Mouse (Mus musculus) heart, embryonic 14.5 days (tissue): ENCODE results near the gene Slc30a4. TPM values are rescaled to one million over a fixed set of nuclear protein-coding genes. Genes with fewer than 3 reads are reported as not detected.

Experiments used
- ATAC-seq: fragments of 200-750 bp; cut with Nextera tagmentation; 2 replicates; pipeline ENCODE4 v1.8.0; 2017; ENCODE audit warnings: low read depth, moderate TSS enrichment; ENCODE audit not compliant: insufficient number of reproducible peaks, insufficient read depth, low FRiP score
- H3K27ac ChIP-seq, 2 experiments: fragments of 200-500 bp in 1 of 2; fragments of 300-500 bp in 1 of 2; sonication (generic) in 1 of 2; replicated peaks in 1 of 2; 2 replicates each; pipeline ENCODE4 v1.5.1; 2012 to 2014; ENCODE audit warnings: low read depth in 2 of 2, low read length in 2 of 2, control low read depth in 1 of 2, mild to moderate bottlenecking in 1 of 2, mixed read lengths in 1 of 2; ENCODE audit not compliant: control insufficient read depth in 1 of 2, insufficient read depth in 1 of 2
- H3K27me3 ChIP-seq: fragments of 300-500 bp; sonication (generic); 2 replicates; pipeline ENCODE4 v1.6.1; 2014; ENCODE audit warnings: mild to moderate bottlenecking, low read length, control low read depth; ENCODE audit not compliant: control insufficient read depth, insufficient read depth
- H3K36me3 ChIP-seq: fragments of 300-500 bp; sonication (generic); 2 replicates; pipeline ENCODE4 v1.6.1; 2014; ENCODE audit warnings: mild to moderate bottlenecking, control low read depth, low read length, mixed read lengths; ENCODE audit not compliant: control insufficient read depth, insufficient read depth
- H3K4me1 ChIP-seq, 2 experiments: fragments of 200-500 bp in 1 of 2; fragments of 300-500 bp in 1 of 2; sonication (generic) in 1 of 2; 2 replicates each; pipeline ENCODE4 v1.6.1; 2012 to 2014; ENCODE audit warnings: low read length in 2 of 2, control low read depth in 1 of 2, mixed read lengths in 1 of 2; ENCODE audit not compliant: control insufficient read depth in 2 of 2, insufficient read depth in 2 of 2
- H3K4me2 ChIP-seq: fragments of 300-500 bp; sonication (generic); 2 replicates; pipeline ENCODE4 v1.6.1; 2014; ENCODE audit warnings: mild to moderate bottlenecking, low read length
- H3K4me3 ChIP-seq, 2 experiments: fragments of 200-500 bp in 1 of 2; fragments of 300-500 bp in 1 of 2; sonication (generic) in 1 of 2; 2 replicates each; pipeline ENCODE4 v1.5.1; 2012 to 2014; ENCODE audit warnings: low read length in 2 of 2, mild to moderate bottlenecking in 2 of 2, control low read depth in 1 of 2, low read depth in 1 of 2, moderate library complexity in 1 of 2; ENCODE audit not compliant: control insufficient read depth in 1 of 2, insufficient read depth in 1 of 2
- H3K9ac ChIP-seq: fragments of 300-500 bp; sonication (generic); 2 replicates; pipeline ENCODE4 v1.6.1; 2014; ENCODE audit warnings: mild to moderate bottlenecking, low read length
- H3K9me3 ChIP-seq: fragments of 300-500 bp; sonication (generic); 2 replicates; pipeline ENCODE4 v1.6.1; 2016; ENCODE audit warnings: low read length, control low read depth; ENCODE audit not compliant: control insufficient read depth
- WGBS: fragments of 180-500 bp; shearing (Covaris S2); extraction: QIAGEN DNeasy Blood & Tissue Kit; methylation state at CpG from one replicate; pipeline ENCODE4 v1.1.7; 2014; 5-methylcytosine and 5-hydroxymethylcytosine counted together
- polyA plus RNA-seq: library from polyadenylated mRNA; unstranded; fragments of >200 nt; fragmentation: Nextera tagmentation; extraction: Ambion mirVana; gene quantifications from 2 replicates; pipeline ENCODE4 v1.2.1, GENCODE M21; 2014

Gene Slc30a4
- 10.4 and 10.9 TPM in 2 replicates for polyA plus RNA-seq

- under 1% methylated on average over 84 of the region's 111 CpGs for WGBS
- peak within 1 kb of the TSS; percentile 85 for H3K9ac ChIP-seq
- no peaks in the 10 kb centered on the region for H3K9me3 ChIP-seq
- peaks cover 0 to 11% of the 10 kb centered on the region in 2 experiments; a peak in 2 of 4 replicates for H3K4me1 ChIP-seq
- no peaks in the 10 kb centered on the region for H3K27me3 ChIP-seq
- peak within 1 kb of the TSS; percentile 88 for H3K4me2 ChIP-seq
- no peaks in the 10 kb centered on the region for H3K36me3 ChIP-seq
- peak within 1 kb of the TSS; percentile 65 to 79 for H3K4me3 ChIP-seq
- peak within 1 kb of the TSS; percentile 43 to 69 for H3K27ac ChIP-seq
- ATAC-seq: peak; percentile 99
These were observed at the start of gene Slc30a4 for GRCm38 (mm10) chr2:122702181-122703036. TSS of gene Slc30a4 (minus strand) at chr2:122702663.

GRCm38 (mm10) chr2:122746461-122746860 lies 44.0 kb upstream of the Slc30a4 start:
- Histone ChIP-seq H3K36me3 (peaks cover 55% of the 10 kb centered on the region), H3K27me3 (no peaks in the 10 kb centered on the region), H3K4me3 (no peak overlapping the region), H3K4me1 (no peaks in the 10 kb centered on the region), H3K9ac (no peak overlapping the region), H3K9me3 (no peaks in the 10 kb centered on the region), H3K4me2 (no peak overlapping the region), H3K27ac (no peak overlapping the region)
- 87% methylated on average over 9 of the region's 9 CpGs for WGBS
- ATAC-seq: no peak

GRCm38 (mm10) chr2:122739023-122739422 lies 36.6 kb upstream of the Slc30a4 start:
- ATAC-seq: no peak
- 0 out of 2 replicates have a peak, but pooled peaks cover 2% of the 10 kb centered on the region for H3K27me3 ChIP-seq
- H3K36me3 ChIP-seq: peaks cover 5% of the 10 kb centered on the region; the same call in 1 of the 2 replicates
- peak overlapping the region; percentile 97 for H3K9ac ChIP-seq
- H3K9me3 ChIP-seq: no peaks in the 10 kb centered on the region
- H3K4me2 ChIP-seq: peak overlapping the region; percentile 74
- peak overlapping the region; percentile 87 to 93 for H3K27ac ChIP-seq
- peaks cover 0 to 10% of the 10 kb centered on the region in 2 experiments; a peak in 2 of 4 replicates for H3K4me1 ChIP-seq
- peak overlapping the region; percentile 80 to 93 for H3K4me3 ChIP-seq
- 29% methylated on average over 7 of the region's 7 CpGs for WGBS

GRCm38 (mm10) chr2:122737894-122738830 lies 35.7 kb upstream of the Slc30a4 start, which contains the start of gene Bloc1s6:
TSS of gene Bloc1s6 (plus strand) at chr2:122738503.
- Histone ChIP-seq H3K27me3 (0 out of 2 replicates have a peak, but pooled peaks cover 2% of the 10 kb centered on the region), H3K36me3 (no peaks in the 10 kb centered on the region), H3K4me3 (peak within 1 kb of the TSS; percentile 80 to 93), H3K9ac (peak within 1 kb of the TSS; percentile 97), H3K4me2 (peak within 1 kb of the TSS; percentile 74), H3K4me1 (peaks cover 0 to 10% of the 10 kb centered on the region in 2 experiments; a peak in 2 of 4 replicates), H3K27ac (peak within 1 kb of the TSS; percentile 87 to 93), H3K9me3 (no peaks in the 10 kb centered on the region)
- ATAC-seq: peak; percentile 91
- WGBS: 2% methylated on average over 48 of the region's 59 CpGs

DNA sequence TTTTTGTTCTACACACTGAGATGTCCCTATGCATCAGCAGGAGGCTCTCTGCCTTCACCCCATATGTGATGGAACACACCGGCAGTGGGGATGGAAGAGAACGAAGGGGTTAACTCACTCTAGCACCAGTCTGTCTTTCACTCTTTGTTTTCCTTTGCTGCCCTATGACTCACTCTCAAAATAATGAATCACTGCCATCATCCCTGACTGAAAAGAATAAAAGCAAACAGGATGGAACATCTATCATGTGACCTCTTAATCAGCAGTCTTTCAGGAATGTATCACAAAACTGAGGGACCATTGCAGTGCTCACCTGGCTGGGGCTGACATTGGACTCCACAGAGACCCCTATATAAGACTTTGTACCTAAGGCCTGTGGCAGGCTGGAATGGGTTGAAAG lies 29.0 kb upstream of the Slc30a4 start:
- no peak overlapping the region for H3K4me3 ChIP-seq
- no peaks in the 10 kb centered on the region for H3K9me3 ChIP-seq
- H3K27ac ChIP-seq: no peak overlapping the region
- no peak overlapping the region for H3K9ac ChIP-seq
- 0 out of 2 replicates have a peak, but pooled peaks cover 2% of the 10 kb centered on the region for H3K27me3 ChIP-seq
- no peak for ATAC-seq
- H3K36me3 ChIP-seq: no peaks in the 10 kb centered on the region
- WGBS: 65% methylated on average over 2 of the region's 2 CpGs
- no peaks in the 10 kb centered on the region for H3K4me1 ChIP-seq
- H3K4me2 ChIP-seq: no peak overlapping the region

- no peaks in the 10 kb centered on the region for H3K9me3 ChIP-seq
- H3K4me1 ChIP-seq: no peaks in the 10 kb centered on the region
- H3K4me3 ChIP-seq: no peak overlapping the region
- no peak for ATAC-seq
- no peak overlapping the region for H3K27ac ChIP-seq
- 55% methylated on average over 10 of the region's 10 CpGs for WGBS
- no peaks in the 10 kb centered on the region for H3K36me3 ChIP-seq
- no peaks in the 10 kb centered on the region for H3K27me3 ChIP-seq
- H3K4me2 ChIP-seq: no peak overlapping the region
- H3K9ac ChIP-seq: no peak overlapping the region
These were observed 23.1 kb upstream of the Slc30a4 start for GRCm38 (mm10) chr2:122725604-122726003.

- no peaks in the 10 kb centered on the region for H3K4me1 ChIP-seq
- H3K36me3 ChIP-seq: no peaks in the 10 kb centered on the region
- no peaks in the 10 kb centered on the region for H3K27me3 ChIP-seq
- no peak overlapping the region for H3K9ac ChIP-seq
- H3K9me3 ChIP-seq: no peaks in the 10 kb centered on the region
- no peak overlapping the region for H3K27ac ChIP-seq
- no peak overlapping the region for H3K4me2 ChIP-seq
- no peak for ATAC-seq
- H3K4me3 ChIP-seq: no peak overlapping the region
- 66% methylated on average over 3 of the region's 3 CpGs for WGBS
These were observed 18.1 kb upstream of the Slc30a4 start for GRCm38 (mm10) chr2:122720564-122720963.
